Mouse (Mus musculus): ENCODE results near the gene Dazap1. TPM values are rescaled to one million over a fixed set of nuclear protein-coding genes. Genes with fewer than 3 reads are reported as not detected.

The Dazap1 gene
- polyA plus RNA-seq, 1 experiment from 2014 or later, result 49.3 TPM

DNA sequence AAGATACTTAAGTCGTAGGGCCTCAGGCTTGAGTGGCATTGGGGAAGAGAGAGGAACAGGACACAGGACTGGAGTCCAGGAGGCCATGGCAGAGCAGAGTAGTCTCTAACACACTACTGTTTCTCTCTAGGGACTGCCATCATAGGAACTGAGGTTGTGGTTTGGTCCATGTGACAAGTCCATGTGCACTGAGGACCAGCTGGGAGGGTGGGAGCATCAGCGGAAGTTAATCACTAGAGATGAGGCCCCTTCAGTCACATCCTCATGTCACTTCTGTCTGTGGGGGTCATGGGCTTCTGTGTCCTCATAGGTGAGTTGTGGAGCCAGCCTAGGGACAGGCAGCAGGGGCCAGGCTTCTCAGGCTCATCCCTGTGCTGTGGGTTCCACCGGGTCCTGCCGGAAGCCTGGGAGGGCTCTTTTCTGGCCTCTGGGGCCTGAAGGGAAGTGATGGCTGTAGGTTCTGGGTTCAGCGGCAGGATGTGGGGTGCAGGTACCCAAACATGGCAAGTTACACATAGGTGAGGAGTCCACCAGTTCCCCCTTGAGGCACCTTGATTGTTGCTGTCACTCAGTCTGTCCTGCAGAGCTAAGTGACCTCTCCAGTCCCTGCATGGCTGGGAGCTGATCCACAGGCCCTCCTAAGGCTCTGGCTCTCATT, 10.0 kb downstream of the Dazap1 start:
- Histone ChIP-seq H3K4me2 (no peak overlapping the region), H3K36me3 (ENCODE audit: insufficient read depth) (peaks cover 69% of the 10 kb centered on the region), H3K4me3 (ENCODE audit: low read depth, low read length) (no peak overlapping the region), H3K4me1 (ENCODE audit: insufficient read depth) (peaks cover 8% of the 10 kb centered on the region), H3K27ac (ENCODE audit: low read depth) (no peak overlapping the region), H3K9me3 (ENCODE audit: low read depth, low read length) (no peaks in the 10 kb centered on the region), H3K9ac (0 out of 2 replicates have a peak overlapping the region, but pooled peaks have one; percentile 18), H3K27me3 (ENCODE audit: insufficient read depth, low read length) (no peaks in the 10 kb centered on the region)
- no peak for TF ChIP-seq CTCF (IDR thresholded peaks at IDR 0.05; ENCODE audit: low read depth)
- DNase-seq (no peak), ATAC-seq (ENCODE audit: insufficient read depth) (no peak)
- WGBS, result 84% methylated on average over 5 of the region's 5 CpGs

DNA sequence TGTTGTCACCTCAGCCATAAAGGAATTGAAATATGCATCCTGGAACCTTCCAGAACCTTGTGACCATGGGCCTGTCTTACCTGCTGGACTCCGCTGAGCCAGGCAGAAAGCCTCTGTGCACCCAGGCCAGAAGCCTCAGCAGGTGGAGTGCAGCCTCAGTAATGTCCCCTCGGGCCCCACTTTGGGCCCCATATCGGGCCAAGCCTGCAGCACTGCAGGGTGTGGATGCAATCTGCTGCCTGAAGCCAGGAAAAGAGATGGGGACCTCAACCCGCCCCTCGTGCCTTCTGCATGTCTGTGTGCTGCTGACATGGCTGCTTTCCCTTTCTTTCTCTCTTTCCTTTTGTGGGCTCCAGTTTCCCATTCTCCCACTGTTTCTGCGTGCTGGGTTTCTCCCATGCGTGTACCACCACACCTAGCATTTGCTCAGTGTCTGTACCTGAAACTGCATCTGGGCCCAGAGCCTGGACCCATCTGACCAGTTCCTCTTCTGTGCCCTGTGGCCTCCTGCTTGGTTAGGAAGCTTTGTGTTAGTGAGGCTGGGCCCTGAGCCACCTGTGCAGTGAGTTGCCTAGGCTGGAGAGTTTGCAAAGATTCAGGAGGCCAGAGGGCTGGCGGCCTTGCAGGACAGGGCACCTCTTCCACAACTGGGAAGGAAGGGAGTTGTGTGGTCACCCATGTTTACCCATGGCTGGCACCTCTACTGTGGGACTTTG, 10.7 kb downstream of the Dazap1 start:
- H3K36me3 ChIP-seq (ENCODE audit: insufficient read depth), result peaks cover 73% of the 10 kb centered on the region
- peaks cover 3% of the 10 kb centered on the region; the same call in 1 of the 2 replicates for H3K4me1 ChIP-seq (ENCODE audit: insufficient read depth)
- H3K9ac ChIP-seq, result no peak overlapping the region
- no peak overlapping the region for H3K4me2 ChIP-seq
- 90% methylated on average over 8 of the region's 8 CpGs for WGBS
- H3K9me3 ChIP-seq (ENCODE audit: low read depth, low read length), result no peaks in the 10 kb centered on the region
- H3K27me3 ChIP-seq (ENCODE audit: insufficient read depth, low read length), result no peaks in the 10 kb centered on the region
- H3K4me3 ChIP-seq (ENCODE audit: low read depth, low read length), result no peak overlapping the region
- DNase-seq (no peak), ATAC-seq (ENCODE audit: insufficient read depth) (no peak)
- no peak for TF ChIP-seq CTCF (IDR thresholded peaks at IDR 0.05; ENCODE audit: low read depth)
- H3K27ac ChIP-seq (ENCODE audit: low read depth), result no peak overlapping the region

DNA sequence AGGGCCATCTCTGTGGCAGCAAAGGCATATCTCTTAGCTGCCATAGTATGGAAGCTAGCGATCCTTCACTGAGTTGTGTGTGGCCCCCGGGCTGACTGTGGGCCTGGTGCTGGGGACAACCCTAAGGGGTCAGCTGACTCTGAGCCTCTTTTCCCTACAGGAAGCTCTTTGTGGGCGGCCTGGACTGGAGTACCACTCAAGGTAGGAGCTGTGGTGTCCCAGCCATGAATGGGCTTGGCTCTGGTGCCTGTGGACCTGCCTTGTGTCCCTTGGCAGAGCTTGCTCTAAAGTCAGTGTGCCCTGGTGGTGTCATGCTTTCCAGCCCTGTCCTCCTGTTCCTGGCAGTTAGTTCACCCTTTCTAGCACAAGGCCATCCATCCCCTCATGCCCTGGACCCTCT, 12.6 kb downstream of the Dazap1 start:
- H3K27ac ChIP-seq (ENCODE audit: low read depth), result no peak overlapping the region
- peaks cover 77% of the 10 kb centered on the region for H3K36me3 ChIP-seq (ENCODE audit: insufficient read depth)
- no peak overlapping the region for H3K4me3 ChIP-seq (ENCODE audit: low read depth, low read length)
- no peaks in the 10 kb centered on the region for H3K27me3 ChIP-seq (ENCODE audit: insufficient read depth, low read length)
- H3K9me3 ChIP-seq (ENCODE audit: low read depth, low read length), result no peaks in the 10 kb centered on the region
- ATAC-seq (ENCODE audit: insufficient read depth), result no peak
- no peak overlapping the region; the same call in 1 of the 2 replicates for H3K9ac ChIP-seq
- no peak for TF ChIP-seq CTCF (IDR thresholded peaks at IDR 0.05; ENCODE audit: low read depth)
- H3K4me2 ChIP-seq, result no peak overlapping the region
- WGBS, result 82% methylated on average over 3 of the region's 3 CpGs
- no peak for DNase-seq
- no peaks in the 10 kb centered on the region; the same call in 1 of the 2 replicates for H3K4me1 ChIP-seq (ENCODE audit: insufficient read depth)

DNA sequence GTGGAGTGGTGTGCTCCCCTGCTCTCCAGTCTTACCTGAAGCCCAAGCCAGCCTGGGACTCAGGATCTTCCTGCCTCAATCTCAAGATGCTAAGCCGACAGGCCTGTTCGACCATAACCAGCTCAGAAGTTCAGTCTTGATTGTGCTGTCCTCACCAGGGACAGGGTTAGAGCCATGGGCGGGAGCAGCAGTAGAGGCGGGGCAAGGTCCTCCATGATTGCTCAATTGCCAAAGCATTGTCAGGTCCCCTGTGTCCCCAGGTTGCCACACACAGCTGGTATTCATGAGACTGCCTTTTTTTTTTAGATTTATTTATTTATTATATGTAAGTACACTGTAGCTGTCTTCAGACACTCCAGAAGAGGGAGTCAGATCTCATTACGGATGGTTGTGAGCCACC, 15.0 kb downstream of the Dazap1 start:
- TF ChIP-seq CTCF (IDR thresholded peaks at IDR 0.05; ENCODE audit: low read depth), result no peak
- WGBS, result 70% methylated on average over 5 of the region's 5 CpGs
- DNase-seq, result no peak

DNA sequence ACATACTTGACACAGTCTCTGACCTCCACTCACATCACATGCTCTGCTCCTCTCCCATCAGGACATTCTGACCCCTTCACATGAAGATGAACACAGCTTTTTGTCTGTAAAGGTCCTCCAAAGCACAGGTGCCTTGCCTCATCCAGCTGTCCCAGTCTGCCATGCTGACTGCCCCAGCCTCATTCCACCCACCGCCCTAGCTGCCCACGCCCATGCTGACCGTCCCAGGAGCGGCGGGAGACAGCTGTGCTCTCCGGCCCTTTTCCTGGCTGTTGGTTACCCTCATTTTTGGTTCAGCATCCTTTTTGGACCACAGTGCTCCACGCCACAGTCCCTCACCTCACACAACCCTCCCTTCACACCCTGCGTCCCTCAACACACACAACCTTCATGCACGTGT, 17.1 kb downstream of the Dazap1 start:
- WGBS, result 86% methylated on average over 9 of the region's 9 CpGs
- no peak overlapping the region for H3K4me3 ChIP-seq (ENCODE audit: low read depth, low read length)
- H3K4me2 ChIP-seq, result no peak overlapping the region
- peaks cover 100% of the 10 kb centered on the region for H3K36me3 ChIP-seq (ENCODE audit: insufficient read depth)
- no peaks in the 10 kb centered on the region for H3K27me3 ChIP-seq (ENCODE audit: insufficient read depth, low read length)
- TF ChIP-seq CTCF (IDR thresholded peaks at IDR 0.05; ENCODE audit: low read depth), result no peak
- DNase-seq, result no peak
- no peak overlapping the region for H3K27ac ChIP-seq (ENCODE audit: low read depth)
- ATAC-seq (ENCODE audit: insufficient read depth), result no peak
- no peaks in the 10 kb centered on the region for H3K4me1 ChIP-seq (ENCODE audit: insufficient read depth)
- H3K9ac ChIP-seq, result no peak overlapping the region
- H3K9me3 ChIP-seq (ENCODE audit: low read depth, low read length), result no peaks in the 10 kb centered on the region

More for the DNA sequence above, 15.0 kb downstream of the Dazap1 start:
- Histone ChIP-seq H3K4me2 (no peak overlapping the region), H3K4me1 (ENCODE audit: insufficient read depth) (no peaks in the 10 kb centered on the region), H3K27ac (ENCODE audit: low read depth) (no peak overlapping the region), H3K4me3 (ENCODE audit: low read depth, low read length) (no peak overlapping the region), H3K27me3 (ENCODE audit: insufficient read depth, low read length) (no peaks in the 10 kb centered on the region), H3K9me3 (ENCODE audit: low read depth, low read length) (no peaks in the 10 kb centered on the region), H3K36me3 (ENCODE audit: insufficient read depth) (peaks cover 89% of the 10 kb centered on the region), H3K9ac (no peak overlapping the region)
- no peak for ATAC-seq (ENCODE audit: insufficient read depth)

DNA sequence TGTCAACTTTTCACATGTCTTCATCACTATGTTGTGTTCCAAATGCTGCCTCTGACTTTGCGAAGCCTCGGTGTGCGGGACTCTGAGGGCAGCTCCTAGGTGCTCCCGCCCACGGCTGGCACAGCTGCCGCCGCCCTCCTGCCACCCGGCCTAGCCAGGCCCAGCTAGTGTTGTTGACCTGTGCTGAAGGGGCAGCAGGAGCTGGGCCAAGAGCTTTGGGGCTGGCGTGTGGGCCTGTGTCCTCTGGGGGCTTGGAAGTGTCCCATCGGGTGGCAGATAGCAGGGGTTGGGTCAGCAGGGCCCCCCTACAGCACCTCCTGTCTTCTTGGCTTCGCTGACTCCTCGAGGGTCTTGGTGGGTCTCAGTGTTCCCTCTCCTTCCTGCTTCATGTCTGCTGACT, 18.0 kb downstream of the Dazap1 start:
- no peak for ATAC-seq (ENCODE audit: insufficient read depth)
- Histone ChIP-seq H3K27me3 (ENCODE audit: insufficient read depth, low read length) (no peaks in the 10 kb centered on the region), H3K36me3 (ENCODE audit: insufficient read depth) (peaks cover 100% of the 10 kb centered on the region)

DNA sequence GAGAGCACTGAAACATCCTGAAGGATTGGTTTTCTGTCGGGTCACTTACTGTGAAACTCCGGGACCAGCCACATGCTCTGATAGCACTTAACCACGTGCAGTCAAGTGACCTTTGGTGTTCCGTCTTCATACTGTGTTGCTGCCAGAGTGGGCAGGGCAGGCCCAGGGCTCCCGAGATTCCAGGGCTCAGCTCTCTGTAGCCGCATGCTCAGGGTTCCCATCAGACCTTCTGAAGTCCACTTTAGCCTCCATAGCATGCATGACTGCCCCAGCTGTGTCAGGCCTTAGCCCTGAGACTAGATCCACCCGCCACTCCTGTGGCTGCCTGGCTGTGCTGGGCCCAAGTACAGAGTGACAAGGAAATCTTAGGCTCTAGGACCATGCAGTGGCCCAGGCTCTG, 20.0 kb downstream of the Dazap1 start:
- 82% methylated on average over 7 of the region's 7 CpGs for WGBS

More for the DNA sequence above, 18.0 kb downstream of the Dazap1 start:
- WGBS, result 89% methylated on average over 12 of the region's 12 CpGs
- no peak for TF ChIP-seq CTCF (IDR thresholded peaks at IDR 0.05; ENCODE audit: low read depth)
- Histone ChIP-seq H3K9ac (no peak overlapping the region), H3K4me1 (ENCODE audit: insufficient read depth) (no peaks in the 10 kb centered on the region), H3K27ac (ENCODE audit: low read depth) (no peak overlapping the region), H3K4me2 (no peak overlapping the region), H3K4me3 (ENCODE audit: low read depth, low read length) (no peak overlapping the region), H3K9me3 (ENCODE audit: low read depth, low read length) (no peaks in the 10 kb centered on the region)
- DNase-seq, result no peak

More for the DNA sequence above, 20.0 kb downstream of the Dazap1 start:
- Histone ChIP-seq H3K27me3 (ENCODE audit: insufficient read depth, low read length) (no peaks in the 10 kb centered on the region), H3K9me3 (ENCODE audit: low read depth, low read length) (no peaks in the 10 kb centered on the region), H3K4me1 (ENCODE audit: insufficient read depth) (no peaks in the 10 kb centered on the region), H3K4me3 (ENCODE audit: low read depth, low read length) (no peak overlapping the region), H3K27ac (ENCODE audit: low read depth) (no peak overlapping the region), H3K4me2 (no peak overlapping the region), H3K36me3 (ENCODE audit: insufficient read depth) (peaks cover 99% of the 10 kb centered on the region), H3K9ac (no peak overlapping the region)
- no peak for TF ChIP-seq CTCF (IDR thresholded peaks at IDR 0.05; ENCODE audit: low read depth)
- ATAC-seq (ENCODE audit: insufficient read depth), result no peak
- DNase-seq, result no peak
